Mouse (Mus musculus): ENCODE measurements at regions not wholly inside any gene's neighbourhood (a gene's known extent, or its start where the extent isn't known, plus 50 kb on each side); places are given as distances from the start of the nearest gene placed in this dataset.

DNA sequence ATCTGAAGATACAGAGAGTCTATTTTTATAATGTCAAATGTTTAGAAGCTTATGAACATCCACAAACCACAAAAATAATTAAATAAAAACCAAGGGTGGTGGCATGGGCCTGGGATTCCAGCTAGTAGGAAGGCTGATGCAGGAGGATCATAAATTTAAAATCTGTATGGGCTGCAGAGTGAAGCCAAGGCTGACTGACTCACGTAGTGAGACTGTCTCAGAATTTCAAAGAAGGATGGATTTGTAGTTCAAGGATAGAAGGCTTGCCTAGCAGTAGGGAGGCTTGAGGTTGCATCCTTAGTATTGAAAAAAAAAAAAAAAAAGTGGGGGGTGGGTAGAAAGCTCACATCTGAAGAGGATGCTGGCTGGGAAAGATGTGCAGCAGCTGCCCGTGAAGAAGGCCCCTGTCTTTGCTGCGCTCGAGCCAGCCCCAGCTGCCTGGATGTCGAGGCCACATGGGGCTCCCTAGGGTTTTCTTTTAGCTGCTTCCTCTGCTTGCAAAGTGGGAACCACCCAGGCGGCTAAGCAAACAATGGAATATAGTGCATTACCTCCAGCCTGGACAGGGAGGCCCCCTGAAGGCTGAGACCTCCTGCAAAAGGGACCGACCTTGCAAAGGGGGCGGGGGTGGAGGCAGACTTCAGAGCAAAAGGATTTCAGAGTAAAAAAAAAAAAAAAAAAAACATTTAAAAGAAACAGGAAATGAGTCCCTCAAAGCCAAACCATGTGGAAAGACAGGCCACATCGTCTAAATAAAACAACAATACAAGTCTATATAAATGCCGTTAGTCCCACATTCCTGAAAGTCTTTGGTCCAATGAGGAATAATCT, 101.3 kb downstream of the Tmco5 start:
- peak; percentile 56 for DNase-seq

DNA sequence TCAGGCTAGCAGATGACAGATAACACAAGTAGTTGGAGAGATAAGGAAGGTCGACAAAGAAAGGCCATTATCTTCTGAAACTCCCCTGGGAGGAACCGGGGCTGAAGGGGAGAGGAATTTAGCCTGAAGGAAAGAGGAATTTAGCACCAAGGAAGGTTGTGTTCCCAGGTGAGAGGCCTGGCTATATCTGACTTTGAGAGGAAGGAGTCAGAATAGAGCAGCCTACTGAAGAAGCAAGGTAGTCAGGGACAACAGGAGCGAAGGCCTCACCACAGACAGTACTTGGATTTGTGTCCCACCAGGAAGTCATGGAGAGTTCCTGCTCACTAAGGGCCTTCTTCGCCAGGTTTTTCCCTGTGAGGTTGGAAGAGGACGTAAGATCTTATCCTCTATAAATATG, 102.2 kb downstream of the Tmco5 start:
- DNase-seq, result no peak

DNA sequence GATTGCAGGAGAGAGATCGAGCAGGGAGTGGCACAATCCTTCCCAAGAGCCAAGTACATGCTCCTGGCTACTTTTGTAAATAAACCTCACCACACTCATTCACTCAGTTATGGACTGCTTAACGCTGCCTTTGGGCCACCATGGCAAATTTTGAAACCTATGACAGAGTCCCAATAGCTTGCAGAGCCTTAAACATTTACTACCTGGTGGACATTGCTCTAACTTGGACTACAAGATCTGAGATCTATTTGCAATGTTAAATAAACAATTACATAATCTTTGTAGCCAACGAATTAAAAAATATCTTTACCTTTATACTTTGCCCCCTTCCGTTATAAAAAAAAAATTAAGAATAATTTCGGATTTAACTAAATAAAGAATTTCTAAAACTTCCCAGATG, 104.9 kb downstream of the Tmco5 start:
- DNase-seq, result no peak

DNA sequence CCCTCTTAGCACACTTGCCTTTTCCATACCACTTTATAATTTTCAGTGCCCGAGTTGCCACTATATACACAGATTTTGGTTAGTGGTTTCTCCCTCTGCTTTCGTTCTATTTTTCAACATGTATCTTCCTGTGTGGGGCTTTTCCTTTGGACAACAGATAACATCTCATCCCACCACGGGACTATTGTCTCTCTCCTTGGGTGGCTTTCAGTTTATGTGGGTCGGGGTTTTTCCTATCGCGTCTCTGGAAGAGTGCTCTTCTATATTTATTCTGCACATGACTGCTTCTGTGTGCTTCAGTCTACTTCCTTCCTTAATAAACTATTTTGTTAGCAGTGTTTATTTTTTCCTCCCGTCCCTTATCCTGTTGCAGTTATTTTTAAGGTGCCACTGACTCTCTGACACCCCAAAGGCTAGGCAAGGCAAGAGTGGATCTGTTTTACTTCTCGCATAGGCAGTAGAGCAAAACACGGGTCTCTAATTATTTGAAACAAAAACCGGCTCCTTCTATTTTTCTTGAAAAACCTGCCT, 105.4 kb downstream of the Tmco5 start:
- no peak for DNase-seq

- DNase-seq, result no peak
Observed at GRCm38 (mm10) chr2:116984597-116984996, 106.1 kb downstream of the Tmco5 start.

DNA sequence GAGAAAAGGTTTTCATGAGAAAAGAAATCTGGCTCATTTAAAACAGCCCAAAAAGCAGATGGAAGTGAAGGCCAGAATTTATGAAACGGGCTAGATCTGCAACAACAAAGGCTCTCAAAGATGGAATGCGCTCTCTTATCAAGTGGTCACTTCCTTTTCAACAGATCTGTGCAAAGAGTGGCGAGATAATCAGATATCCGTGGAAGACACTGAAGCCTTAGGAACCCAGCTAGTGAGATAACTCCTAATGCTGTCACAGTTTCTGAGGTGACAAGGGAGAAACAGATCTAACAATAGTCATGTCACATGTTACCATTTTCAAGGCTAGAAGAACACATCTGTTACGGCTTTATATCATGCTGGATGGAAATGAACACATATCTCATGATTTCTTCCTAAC, 107.1 kb downstream of the Tmco5 start:
- no peak for DNase-seq

DNA sequence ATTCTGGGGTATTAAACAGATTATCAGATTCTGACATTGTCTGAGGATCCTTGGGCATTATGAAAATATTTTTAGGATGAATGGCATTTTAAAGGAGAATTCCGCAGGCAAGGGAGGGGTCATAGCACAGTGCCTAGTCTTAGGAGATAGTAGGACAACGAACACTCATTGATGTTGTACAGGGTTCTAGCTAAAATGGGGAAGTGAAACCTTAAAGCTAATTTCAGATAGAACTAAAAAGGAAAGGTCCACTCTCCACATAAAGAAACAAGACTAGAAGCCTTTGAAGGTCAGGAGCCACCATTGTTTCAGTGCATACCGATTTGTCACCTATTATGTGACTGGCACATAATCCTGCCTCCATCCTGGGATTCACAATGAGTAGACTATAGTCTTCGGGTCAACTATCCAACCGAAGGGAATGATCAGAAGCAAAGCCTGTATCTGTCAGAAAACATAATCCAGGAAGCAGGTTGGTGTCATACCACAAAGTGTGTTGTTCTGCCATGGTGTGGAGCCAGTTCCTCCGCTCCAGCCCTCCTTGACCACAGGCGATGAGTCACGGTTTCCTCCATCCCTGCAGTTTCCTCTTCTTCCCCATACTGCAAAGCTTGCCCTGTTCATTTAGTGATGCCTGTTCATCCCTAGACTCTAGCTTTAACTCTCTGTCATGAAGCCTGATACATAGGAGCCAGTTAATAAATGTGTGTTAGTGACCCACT, 110.6 kb downstream of the Tmco5 start:
- peak; percentile 43 for DNase-seq

DNA sequence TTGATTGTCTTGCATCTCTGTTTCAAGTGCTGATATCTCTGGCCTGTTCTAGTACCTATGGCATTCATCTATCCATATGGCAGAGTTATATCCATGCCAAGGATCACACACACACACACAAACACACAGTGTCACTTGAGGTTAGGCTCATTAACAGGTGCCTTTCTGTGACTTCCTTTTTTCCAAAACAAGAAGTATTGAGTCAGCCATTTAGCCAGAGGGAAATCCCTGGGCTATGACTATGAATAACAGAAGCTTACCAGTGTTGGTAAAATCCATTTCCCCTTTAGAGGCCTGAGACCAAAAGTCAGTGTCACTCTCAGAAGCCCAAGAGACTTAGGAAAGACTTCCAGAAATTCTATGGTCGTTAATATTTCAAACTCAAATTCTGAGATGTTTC, 111.6 kb downstream of the Tmco5 start:
- DNase-seq, result no peak

- no peak for DNase-seq
Observed at GRCm38 (mm10) chr2:116991561-116992042, 113.1 kb downstream of the Tmco5 start.

- DNase-seq, result peak; percentile 48
Observed at GRCm38 (mm10) chr2:116993724-116994123, 115.2 kb downstream of the Tmco5 start.

DNA sequence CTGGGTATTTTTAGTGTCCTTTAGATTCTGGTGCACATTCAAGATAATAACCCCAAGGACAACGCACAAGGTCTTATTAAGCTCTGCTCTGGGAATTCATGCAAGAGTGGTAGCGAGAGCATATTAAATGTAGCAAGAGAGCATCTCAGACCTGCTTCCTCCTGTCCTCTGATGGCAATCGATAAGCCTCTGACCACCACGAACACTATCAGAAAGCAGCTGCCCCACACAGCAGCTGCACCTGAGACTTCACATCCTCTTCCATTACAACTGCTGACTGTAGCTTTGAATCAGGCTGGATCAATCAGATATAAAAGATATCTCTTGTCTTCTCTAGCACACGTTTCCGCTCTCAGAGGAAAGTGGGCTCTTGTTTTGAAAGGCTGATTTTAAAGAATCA, 117.8 kb downstream of the Tmco5 start:
- no peak for DNase-seq

DNA sequence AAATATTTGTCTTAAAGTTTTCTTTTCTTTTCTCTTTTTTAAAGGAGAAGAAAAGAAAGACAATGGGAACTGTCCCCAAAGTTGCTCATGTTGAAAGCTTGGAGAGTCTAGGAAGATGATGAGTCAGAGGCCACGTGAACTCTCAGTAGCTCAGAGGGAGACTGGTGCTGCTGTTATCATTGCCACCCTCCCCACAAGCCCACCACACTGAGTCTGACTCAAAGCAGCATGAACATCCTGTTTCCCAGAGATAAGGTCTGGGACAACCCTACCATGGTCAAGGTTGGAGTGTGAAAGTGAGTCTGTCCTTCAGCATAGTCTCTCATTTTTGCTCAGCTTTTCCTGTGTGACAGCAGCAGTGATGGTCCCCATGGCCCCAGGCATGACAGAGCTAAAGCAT, 120.3 kb downstream of the Tmco5 start:
- DNase-seq, result no peak

- no peak for DNase-seq
Observed at GRCm38 (mm10) chr2:116999592-116999991, 121.1 kb downstream of the Tmco5 start.

- DNase-seq, result no peak
Observed at GRCm38 (mm10) chr2:117003976-117004375, 117.2 kb upstream of the Spred1 start.

- DNase-seq, result no peak
Observed at GRCm38 (mm10) chr2:117006846-117007245, 114.3 kb upstream of the Spred1 start.

DNA sequence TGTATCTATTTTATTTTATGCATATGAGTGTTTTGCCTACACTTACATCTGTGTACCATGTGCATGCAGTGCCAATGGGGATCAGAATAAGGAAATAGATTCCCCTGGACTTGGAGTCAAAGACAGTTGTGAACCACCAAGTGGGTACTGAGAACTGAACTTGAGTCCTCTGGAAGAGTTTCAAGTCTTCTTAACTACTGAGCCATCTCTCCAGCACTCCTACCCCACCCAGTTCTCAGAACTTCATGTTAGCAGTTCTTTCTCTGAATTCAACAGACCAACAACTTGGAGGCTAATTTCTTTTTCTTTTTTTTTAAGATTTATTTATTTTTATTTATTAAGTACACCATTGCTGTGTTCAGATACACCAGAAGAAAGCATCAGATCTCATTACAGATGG, 112.3 kb upstream of the Spred1 start:
- DNase-seq, result no peak

DNA sequence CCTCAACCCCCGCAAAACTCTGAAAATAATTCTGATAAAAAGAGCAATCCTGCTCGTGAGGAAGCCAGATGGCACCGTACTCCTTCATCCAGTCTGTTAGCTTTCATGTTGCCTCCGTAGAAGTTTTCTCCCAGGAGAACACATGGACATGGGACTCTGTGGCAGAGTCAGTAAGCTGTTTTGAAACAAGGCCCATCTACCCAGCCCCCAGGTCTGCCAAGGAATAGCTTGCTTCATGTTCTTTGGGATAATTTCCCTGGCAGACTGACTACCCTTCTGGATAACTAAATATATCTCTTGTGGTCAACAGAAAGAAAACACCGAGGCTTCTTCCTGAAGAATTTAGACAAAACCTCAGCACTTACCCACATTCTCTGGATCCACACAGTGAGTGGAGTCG, 111.2 kb upstream of the Spred1 start:
- DNase-seq, result no peak

DNA sequence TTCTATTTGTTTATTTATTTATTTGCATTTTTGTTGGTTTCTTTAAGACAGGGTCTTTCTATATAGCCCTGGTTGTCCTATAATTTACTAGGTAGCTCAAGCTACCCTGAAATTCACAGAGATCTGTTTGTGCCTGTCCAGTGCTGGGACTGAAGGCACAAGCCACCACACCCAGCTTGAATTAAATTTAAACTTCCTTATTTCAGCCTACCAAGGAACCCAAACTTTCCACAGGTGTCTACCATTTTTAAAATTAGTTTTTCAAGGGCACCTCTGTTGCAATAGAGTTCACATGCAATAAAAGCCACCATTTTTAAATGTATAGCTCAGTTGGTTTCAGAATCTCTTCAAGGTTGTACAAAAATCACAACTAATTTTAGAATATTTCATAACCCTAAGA, 110.2 kb upstream of the Spred1 start:
- DNase-seq, result no peak

DNA sequence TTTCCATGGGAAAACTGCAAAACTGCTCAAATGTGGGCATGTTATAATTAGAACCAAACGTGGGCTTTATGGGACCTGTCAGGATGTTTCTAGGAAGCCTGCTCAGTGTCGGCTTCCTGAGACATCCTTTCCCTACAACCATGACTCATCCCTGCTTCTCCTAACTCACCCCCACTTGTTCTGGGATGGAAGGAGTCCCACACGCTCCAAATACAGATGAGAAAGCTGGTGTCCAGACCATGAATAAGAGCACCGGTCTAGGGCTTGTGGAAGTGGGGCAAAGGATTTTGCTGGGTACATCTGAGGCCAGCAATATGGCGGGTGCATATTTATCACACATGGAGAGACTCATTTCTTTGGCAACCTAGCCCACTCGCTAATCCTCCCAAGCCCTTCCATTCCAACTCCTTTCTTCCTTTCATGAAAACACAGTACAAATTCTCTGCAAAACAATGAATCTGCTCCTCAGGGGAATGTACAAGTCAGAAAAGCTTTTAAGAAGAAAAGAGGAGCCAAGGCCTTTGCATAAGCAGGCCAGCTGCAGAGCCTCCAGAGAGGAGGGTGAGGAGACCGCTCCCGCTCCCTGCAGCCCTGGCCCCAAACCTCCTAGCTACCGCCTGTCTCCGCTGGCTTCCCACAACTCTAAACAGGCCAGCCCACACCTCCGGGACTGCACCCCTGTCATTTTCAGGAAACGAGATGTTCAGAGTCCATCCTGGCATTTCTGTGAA, 103.1 kb upstream of the Spred1 start:
- DNase-seq, result peak; percentile 26

DNA sequence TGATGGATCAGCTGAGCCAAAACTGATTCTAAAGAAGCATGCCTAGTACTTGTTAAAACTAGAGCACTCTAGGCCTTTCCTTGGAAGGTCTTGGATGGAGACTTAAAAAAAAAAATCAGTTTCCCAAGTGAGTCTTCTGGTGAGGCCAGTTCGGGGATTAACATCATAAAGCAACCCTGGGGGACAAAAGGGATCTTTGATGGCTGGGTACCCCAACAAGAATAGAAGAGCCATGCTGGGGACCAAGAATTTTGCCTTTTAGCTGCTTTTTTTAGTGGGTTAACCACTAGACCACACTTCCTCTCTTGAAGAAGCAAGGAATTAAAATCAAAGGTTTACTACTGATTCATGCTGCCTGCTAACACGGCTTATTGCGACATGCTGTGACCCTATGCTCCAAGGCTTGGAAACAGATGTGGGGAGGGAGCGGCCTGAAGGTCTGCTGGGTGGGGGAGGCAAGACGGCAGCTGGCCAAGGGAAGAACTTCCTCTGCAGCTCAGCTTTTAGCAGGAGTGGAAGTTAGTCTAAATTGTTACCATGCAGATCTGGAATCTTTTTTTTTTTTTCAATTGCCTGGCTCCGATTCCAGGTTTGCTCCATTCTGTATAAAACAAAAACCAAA, 102.1 kb upstream of the Spred1 start:
- peak; percentile 87 for DNase-seq

DNA sequence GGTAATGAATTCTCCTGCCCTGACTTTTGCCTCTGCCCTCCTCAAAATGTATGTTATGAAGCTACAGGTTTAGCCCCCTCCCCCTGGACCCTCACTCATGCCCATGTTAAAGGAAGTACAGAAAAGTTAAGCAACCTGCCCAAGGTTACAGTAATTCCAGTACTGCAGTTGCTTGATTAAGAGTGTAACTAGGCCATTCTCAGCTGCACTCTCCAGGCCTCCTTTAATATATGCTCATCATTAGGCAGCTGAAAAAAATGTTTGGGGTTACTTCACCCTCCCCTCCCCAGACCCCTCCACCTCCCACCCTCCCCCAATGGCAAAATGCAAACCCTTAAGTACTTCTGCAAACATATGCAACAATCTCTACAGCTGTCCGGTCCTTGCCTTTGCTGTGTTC, 101.6 kb upstream of the Spred1 start:
- no peak for DNase-seq

DNA sequence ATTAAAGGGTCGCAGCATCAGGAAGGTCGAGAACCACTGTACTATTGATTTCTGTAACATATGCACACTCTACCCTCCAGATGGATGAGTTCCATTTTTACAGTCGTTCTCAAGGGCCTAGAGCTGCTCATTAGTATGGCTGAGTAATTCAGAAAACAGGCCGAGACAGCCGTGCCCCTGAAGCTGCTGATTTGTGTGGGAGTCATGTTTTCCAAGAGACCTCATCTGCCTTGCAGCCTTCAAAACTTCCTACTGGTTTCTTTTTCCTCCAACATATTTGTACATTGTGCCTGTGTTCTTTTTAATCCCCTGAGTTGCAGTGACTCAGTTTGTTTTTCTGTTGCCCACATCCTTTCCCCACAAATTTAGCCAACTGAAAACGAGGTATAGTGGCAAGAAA, 99.4 kb upstream of the Spred1 start:
- DNase-seq, result no peak

GRCm38 (mm10) chr2:117023436-117023835, 97.7 kb upstream of the Spred1 start:
- no peak for DNase-seq

Data from lung, postnatal 36 days (tissue).